Mouse (Mus musculus) forebrain, embryonic 14.5 days (tissue): ENCODE measurements around the gene Lin7c. TPM values are rescaled to one million over a fixed set of nuclear protein-coding genes. Genes with fewer than 3 reads are reported as not detected.

Experiments
- ATAC-seq: fragments of 200-750 bp; cut with Nextera tagmentation; 2 replicates; pipeline ENCODE4 v1.8.0; 2017; ENCODE audit warnings: mild to moderate bottlenecking, moderate library complexity
- DNase-seq: peaks from one replicate; pipeline ENCODE4 v3.0.0-alpha.2; 2015; ENCODE audit warnings: low spot score
- H3K27ac ChIP-seq: fragments of 300-500 bp; sonication (generic); 2 replicates; pipeline ENCODE4 v1.5.1; 2014; ENCODE audit warnings: low read depth, mild to moderate bottlenecking, control low read depth, low read length, moderate library complexity
- H3K27me3 ChIP-seq: fragments of 300-500 bp; sonication (generic); replicated peaks from 2 replicates; pipeline ENCODE4 v1.6.1; 2014; ENCODE audit warnings: low read length, control low read depth, mixed read lengths; ENCODE audit not compliant: control insufficient read depth, insufficient read depth
- H3K36me3 ChIP-seq: fragments of 300-500 bp; sonication (generic); 2 replicates; pipeline ENCODE4 v1.6.1; 2014; ENCODE audit warnings: low read length, control low read depth; ENCODE audit not compliant: control insufficient read depth, insufficient read depth
- H3K4me1 ChIP-seq: fragments of 300-500 bp; sonication (generic); 2 replicates; pipeline ENCODE4 v1.6.1; 2014; ENCODE audit warnings: antibody characterized with exemption, low read length, control low read depth; ENCODE audit not compliant: control insufficient read depth, insufficient read depth
- H3K4me2 ChIP-seq: fragments of 300-500 bp; sonication (generic); 2 replicates; pipeline ENCODE4 v1.6.1; 2014; ENCODE audit warnings: mild to moderate bottlenecking, control low read depth, low read length
- H3K4me3 ChIP-seq: fragments of 300-500 bp; sonication (generic); 2 replicates; pipeline ENCODE4 v1.5.1; 2014; ENCODE audit warnings: low read depth, low read length, control low read depth
- H3K9ac ChIP-seq: fragments of 300-500 bp; sonication (generic); 2 replicates; pipeline ENCODE4 v1.6.1; 2014; ENCODE audit warnings: mild to moderate bottlenecking, low read length, control low read depth, moderate library complexity
- H3K9me3 ChIP-seq: fragments of 300-500 bp; sonication (generic); replicated peaks from 2 replicates; pipeline ENCODE4 v1.6.1; 2016; ENCODE audit warnings: low read length, control low read depth, mixed read lengths; ENCODE audit not compliant: control insufficient read depth
- WGBS: fragments of 180-500 bp; shearing (Covaris S2); extraction: QIAGEN DNeasy Blood & Tissue Kit; methylation state at CpG from one replicate; pipeline ENCODE4 v1.1.7; 2014; 5-methylcytosine and 5-hydroxymethylcytosine counted together
- polyA plus RNA-seq: library from polyadenylated mRNA; unstranded; fragments of >200 nt; fragmentation: Nextera tagmentation; extraction: Ambion mirVana; gene quantifications from 2 replicates; pipeline ENCODE4 v1.2.1, GENCODE M21; 2014

Lin7c gene
- polyA plus RNA-seq, 1 experiment from 2014 or later = 177 TPM

GRCm38 (mm10) chr2:109920471-109920870 lies 29.8 kb downstream of the Lin7c start:
- ATAC-seq (no peak), DNase-seq (no peak)
- H3K9me3 ChIP-seq = no peaks in the 10 kb centered on the region
- H3K4me1 ChIP-seq = peaks cover 12% of the 10 kb centered on the region
- no peak overlapping the region for H3K4me3 ChIP-seq
- WGBS = 80% methylated on average over 7 of the region's 7 CpGs
- H3K9ac ChIP-seq = no peak overlapping the region
- H3K27me3 ChIP-seq = peaks cover 17% of the 10 kb centered on the region
- no peak overlapping the region for H3K27ac ChIP-seq
- H3K4me2 ChIP-seq = no peak overlapping the region
- no peaks in the 10 kb centered on the region for H3K36me3 ChIP-seq

GRCm38 (mm10) chr2:109921298-109922035 lies 30.8 kb downstream of the Lin7c start:
- H3K4me3 ChIP-seq = no peak overlapping the region
- H3K4me2 ChIP-seq = no peak overlapping the region
- H3K36me3 ChIP-seq = no peaks in the 10 kb centered on the region
- H3K27me3 ChIP-seq = peaks cover 16% of the 10 kb centered on the region
- no peak overlapping the region for H3K27ac ChIP-seq
- H3K9me3 ChIP-seq = no peaks in the 10 kb centered on the region
- H3K9ac ChIP-seq = no peak overlapping the region
- H3K4me1 ChIP-seq = peaks cover 12% of the 10 kb centered on the region
- DNase-seq = no peak
- 71% methylated on average over 8 of the region's 8 CpGs for WGBS
- ATAC-seq = no peak

- peaks cover 16% of the 10 kb centered on the region for H3K27me3 ChIP-seq
- ATAC-seq (no peak), DNase-seq (no peak)
- peaks cover 12% of the 10 kb centered on the region for H3K4me1 ChIP-seq
- no peak overlapping the region for H3K4me2 ChIP-seq
- no peaks in the 10 kb centered on the region for H3K9me3 ChIP-seq
- no peak overlapping the region for H3K27ac ChIP-seq
- no peak overlapping the region for H3K9ac ChIP-seq
- no peak overlapping the region for H3K4me3 ChIP-seq
- 90% methylated on average over 3 of the region's 3 CpGs for WGBS
- no peaks in the 10 kb centered on the region for H3K36me3 ChIP-seq
Measured at GRCm38 (mm10) chr2:109922306-109922705, 31.7 kb downstream of the Lin7c start.

GRCm38 (mm10) chr2:109923031-109923430 lies 32.4 kb downstream of the Lin7c start:
- 89% methylated on average over 3 of the region's 3 CpGs for WGBS
- H3K27me3 ChIP-seq = peaks cover 16% of the 10 kb centered on the region
- ATAC-seq = no peak

GRCm38 (mm10) chr2:109923945-109924344 lies 33.3 kb downstream of the Lin7c start:
- Histone ChIP-seq H3K27ac (no peak overlapping the region), H3K36me3 (no peaks in the 10 kb centered on the region), H3K4me1 (peaks cover 4% of the 10 kb centered on the region), H3K9ac (no peak overlapping the region), H3K4me3 (no peak overlapping the region), H3K9me3 (no peaks in the 10 kb centered on the region), H3K4me2 (no peak overlapping the region), H3K27me3 (peaks cover 18% of the 10 kb centered on the region)
- ATAC-seq (no peak), DNase-seq (no peak)
- 84% methylated on average over 3 of the region's 3 CpGs for WGBS

More at GRCm38 (mm10) chr2:109923031-109923430, 32.4 kb downstream of the Lin7c start:
- Histone ChIP-seq H3K9me3 (no peaks in the 10 kb centered on the region), H3K9ac (no peak overlapping the region), H3K4me3 (no peak overlapping the region), H3K4me2 (no peak overlapping the region), H3K4me1 (peaks cover 12% of the 10 kb centered on the region), H3K36me3 (no peaks in the 10 kb centered on the region), H3K27ac (no peak overlapping the region)
- no peak for DNase-seq

- no peaks in the 10 kb centered on the region for H3K4me1 ChIP-seq
- H3K4me2 ChIP-seq = no peak overlapping the region
- H3K27me3 ChIP-seq = peaks cover 3% of the 10 kb centered on the region; the same call in 1 of the 2 replicates
- DNase-seq (no peak), ATAC-seq (no peak)
- no peaks in the 10 kb centered on the region for H3K9me3 ChIP-seq
- H3K36me3 ChIP-seq = no peaks in the 10 kb centered on the region
- no peak overlapping the region for H3K27ac ChIP-seq
- no peak overlapping the region for H3K9ac ChIP-seq
- H3K4me3 ChIP-seq = no peak overlapping the region
- WGBS = 94% methylated on average over 4 of the region's 4 CpGs
Measured at GRCm38 (mm10) chr2:109926984-109927383, 36.3 kb downstream of the Lin7c start.

- Histone ChIP-seq H3K27ac (no peak overlapping the region), H3K36me3 (no peaks in the 10 kb centered on the region), H3K9me3 (no peaks in the 10 kb centered on the region), H3K4me3 (no peak overlapping the region), H3K9ac (no peak overlapping the region), H3K4me1 (no peaks in the 10 kb centered on the region), H3K27me3 (peaks cover 3% of the 10 kb centered on the region; the same call in 1 of the 2 replicates), H3K4me2 (no peak overlapping the region)
- 88% methylated on average over 7 of the region's 7 CpGs for WGBS
- DNase-seq = no peak
- no peak for ATAC-seq
Measured at GRCm38 (mm10) chr2:109927446-109927845, 36.8 kb downstream of the Lin7c start.

- Histone ChIP-seq H3K27ac (no peak overlapping the region), H3K4me3 (no peak overlapping the region), H3K4me2 (no peak overlapping the region), H3K9ac (no peak overlapping the region), H3K4me1 (no peaks in the 10 kb centered on the region), H3K9me3 (no peaks in the 10 kb centered on the region), H3K27me3 (peaks cover 3% of the 10 kb centered on the region; the same call in 1 of the 2 replicates), H3K36me3 (no peaks in the 10 kb centered on the region)
- ATAC-seq = no peak
- no peak for DNase-seq
Measured at GRCm38 (mm10) chr2:109927876-109928275, 37.2 kb downstream of the Lin7c start.

- 75% methylated on average over 4 of the region's 4 CpGs for WGBS
- H3K9me3 ChIP-seq = no peaks in the 10 kb centered on the region
- ATAC-seq (no peak), DNase-seq (no peak)
- no peak overlapping the region for H3K27ac ChIP-seq
- peaks cover 3% of the 10 kb centered on the region; the same call in 1 of the 2 replicates for H3K27me3 ChIP-seq
- no peak overlapping the region for H3K4me2 ChIP-seq
- H3K4me3 ChIP-seq = no peak overlapping the region
- no peaks in the 10 kb centered on the region for H3K36me3 ChIP-seq
- H3K4me1 ChIP-seq = no peaks in the 10 kb centered on the region
- no peak overlapping the region for H3K9ac ChIP-seq
Measured at GRCm38 (mm10) chr2:109928791-109929190, 38.1 kb downstream of the Lin7c start.
